Mouse (Mus musculus) intestine, embryonic 16.5 days (tissue): ENCODE data around the gene Cela3a. TPM values are rescaled to one million over a fixed set of nuclear protein-coding genes. Genes with fewer than 3 reads are reported as not detected.
A peak's percentile ranks its signal among the peaks of the same experiment; 100 is the strongest.

Source experiments
- ATAC-seq: fragments of 200-750 bp; cut with Nextera tagmentation; 2 replicates; pipeline ENCODE4 v1.8.0; 2017; ENCODE audit warnings: moderate TSS enrichment, moderate library complexity
- H3K27ac ChIP-seq: fragments of 300-500 bp; sonication (generic); 2 replicates; pipeline ENCODE4 v1.5.1; 2014; ENCODE audit warnings: mild to moderate bottlenecking, low read length
- H3K27me3 ChIP-seq: fragments of 300-500 bp; sonication (generic); replicated peaks from 2 replicates; pipeline ENCODE4 v1.6.1; 2014; ENCODE audit warnings: low read length, control low read depth, mixed read lengths; ENCODE audit not compliant: control insufficient read depth, insufficient read depth
- H3K36me3 ChIP-seq: fragments of 300-500 bp; sonication (generic); 2 replicates; pipeline ENCODE4 v1.6.1; 2014; ENCODE audit warnings: low read length, control low read depth; ENCODE audit not compliant: control insufficient read depth, insufficient read depth
- H3K4me1 ChIP-seq: fragments of 300-500 bp; sonication (generic); 2 replicates; pipeline ENCODE4 v1.6.1; 2014; ENCODE audit warnings: low read length, control low read depth, mixed read lengths; ENCODE audit not compliant: control insufficient read depth, insufficient read depth
- H3K4me2 ChIP-seq: fragments of 300-500 bp; sonication (generic); 2 replicates; pipeline ENCODE4 v1.6.1; 2014; ENCODE audit warnings: low read depth, low read length, control low read depth
- H3K4me3 ChIP-seq: fragments of 300-500 bp; sonication (generic); 2 replicates; pipeline ENCODE4 v1.5.1; 2014; ENCODE audit warnings: mild to moderate bottlenecking, low read length
- H3K9ac ChIP-seq: fragments of 300-500 bp; sonication (generic); 2 replicates; pipeline ENCODE4 v1.6.1; 2014; ENCODE audit warnings: low read depth, low read length
- H3K9me3 ChIP-seq: fragments of 300-500 bp; sonication (generic); 2 replicates; pipeline ENCODE4 v1.6.1; 2016; ENCODE audit warnings: low read length, control low read depth; ENCODE audit not compliant: control insufficient read depth
- WGBS: fragments of 180-500 bp; shearing (Covaris S2); extraction: QIAGEN DNeasy Blood & Tissue Kit; methylation state at CpG from one replicate; pipeline ENCODE4 v1.1.7; 2014; 5-methylcytosine and 5-hydroxymethylcytosine counted together
- polyA plus RNA-seq: library from polyadenylated mRNA; unstranded; fragments of >200 nt; fragmentation: Nextera tagmentation; extraction: Ambion mirVana; gene quantifications from 2 replicates; pipeline ENCODE4 v1.2.1, GENCODE M21; 2015

Gene Cela3a
- polyA plus RNA-seq, 1 experiment from 2014 or later, result 0.26 TPM

DNA sequence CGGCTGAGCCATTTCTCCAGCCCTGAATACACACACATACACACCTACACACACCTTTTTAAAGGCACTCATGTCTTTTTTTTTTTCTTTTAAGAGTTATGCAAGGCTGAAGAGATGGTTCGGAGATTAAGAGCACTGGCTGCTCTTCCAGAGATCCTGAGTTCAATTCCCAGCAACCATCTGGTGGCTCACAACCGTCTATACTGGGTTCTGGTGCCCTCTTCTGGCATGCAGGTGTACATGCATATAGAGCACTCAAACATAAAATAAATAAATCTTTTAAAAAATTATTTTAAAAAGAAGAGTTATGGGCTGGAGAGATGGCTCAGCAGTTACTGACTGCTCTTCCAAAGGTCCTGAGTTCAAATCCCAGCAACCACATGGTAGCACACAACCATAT lies 18.3 kb downstream of the Cela3a start:
- Histone ChIP-seq H3K4me1 (0 out of 2 replicates have a peak, but pooled peaks cover 5% of the 10 kb centered on the region), H3K27me3 (no peaks in the 10 kb centered on the region), H3K9ac (no peak overlapping the region), H3K27ac (no peak overlapping the region), H3K4me3 (no peak overlapping the region), H3K9me3 (no peaks in the 10 kb centered on the region), H3K36me3 (no peaks in the 10 kb centered on the region), H3K4me2 (no peak overlapping the region)
- ATAC-seq, result no peak
- 89% methylated on average over 3 of the region's 3 CpGs for WGBS

DNA sequence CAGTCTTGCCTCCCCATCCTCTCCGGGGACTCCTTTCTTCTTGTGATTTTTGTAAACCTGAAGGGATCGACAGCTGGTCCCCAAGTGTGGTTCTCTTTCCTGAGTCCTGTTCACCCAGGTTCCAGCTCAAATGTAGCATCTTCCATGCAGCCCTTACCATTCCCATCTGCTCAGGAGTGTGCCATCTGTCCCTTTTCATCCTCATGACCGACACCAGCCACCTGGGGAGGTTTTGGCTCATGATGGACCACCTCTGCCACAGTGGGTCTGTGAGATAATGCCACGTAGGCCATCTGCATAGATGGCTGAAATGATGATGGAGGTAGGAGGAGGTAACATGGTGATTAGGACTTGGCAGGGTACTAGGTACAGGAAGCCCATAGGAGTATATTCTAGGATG lies 19.4 kb downstream of the Cela3a start:
- Histone ChIP-seq H3K9me3 (no peaks in the 10 kb centered on the region), H3K9ac (no peak overlapping the region), H3K4me1 (0 out of 2 replicates have a peak, but pooled peaks cover 5% of the 10 kb centered on the region), H3K4me3 (no peak overlapping the region), H3K36me3 (no peaks in the 10 kb centered on the region), H3K27me3 (no peaks in the 10 kb centered on the region), H3K27ac (no peak overlapping the region), H3K4me2 (no peak overlapping the region)
- WGBS, result 89% methylated on average over 4 of the region's 4 CpGs
- ATAC-seq, result no peak

DNA sequence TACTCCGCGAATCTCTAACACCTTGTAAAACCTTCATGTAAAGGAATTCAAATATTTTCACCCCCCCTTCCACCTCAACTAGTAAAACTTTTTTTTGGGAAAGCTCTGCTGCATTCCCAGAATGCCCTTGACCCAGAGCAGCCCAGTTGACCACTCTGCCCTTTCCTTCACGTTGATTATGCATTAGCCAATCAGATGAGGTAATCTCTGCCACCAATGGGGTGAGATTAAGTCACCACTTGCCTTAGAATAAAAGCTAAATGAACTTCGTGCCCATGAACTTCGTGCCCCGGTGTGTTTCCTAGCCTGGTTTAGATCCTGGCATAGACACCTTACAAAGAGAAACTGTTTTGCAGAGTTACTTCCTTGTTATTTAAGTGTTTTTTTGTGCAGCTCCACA lies 20.6 kb downstream of the Cela3a start:
- 0 out of 2 replicates have a peak, but pooled peaks cover 5% of the 10 kb centered on the region for H3K4me1 ChIP-seq
- 0 out of 2 replicates have a peak, but pooled peaks have one; percentile 16 for ATAC-seq
- H3K9ac ChIP-seq, result peak overlapping the region; percentile 83
- 39% methylated on average over 6 of the region's 6 CpGs for WGBS
- H3K9me3 ChIP-seq, result no peaks in the 10 kb centered on the region
- peak overlapping the region; percentile 71 for H3K4me3 ChIP-seq
- H3K4me2 ChIP-seq, result peak overlapping the region; percentile 85
- no peaks in the 10 kb centered on the region for H3K36me3 ChIP-seq
- peak overlapping the region; percentile 98 for H3K27ac ChIP-seq
- no peaks in the 10 kb centered on the region for H3K27me3 ChIP-seq

DNA sequence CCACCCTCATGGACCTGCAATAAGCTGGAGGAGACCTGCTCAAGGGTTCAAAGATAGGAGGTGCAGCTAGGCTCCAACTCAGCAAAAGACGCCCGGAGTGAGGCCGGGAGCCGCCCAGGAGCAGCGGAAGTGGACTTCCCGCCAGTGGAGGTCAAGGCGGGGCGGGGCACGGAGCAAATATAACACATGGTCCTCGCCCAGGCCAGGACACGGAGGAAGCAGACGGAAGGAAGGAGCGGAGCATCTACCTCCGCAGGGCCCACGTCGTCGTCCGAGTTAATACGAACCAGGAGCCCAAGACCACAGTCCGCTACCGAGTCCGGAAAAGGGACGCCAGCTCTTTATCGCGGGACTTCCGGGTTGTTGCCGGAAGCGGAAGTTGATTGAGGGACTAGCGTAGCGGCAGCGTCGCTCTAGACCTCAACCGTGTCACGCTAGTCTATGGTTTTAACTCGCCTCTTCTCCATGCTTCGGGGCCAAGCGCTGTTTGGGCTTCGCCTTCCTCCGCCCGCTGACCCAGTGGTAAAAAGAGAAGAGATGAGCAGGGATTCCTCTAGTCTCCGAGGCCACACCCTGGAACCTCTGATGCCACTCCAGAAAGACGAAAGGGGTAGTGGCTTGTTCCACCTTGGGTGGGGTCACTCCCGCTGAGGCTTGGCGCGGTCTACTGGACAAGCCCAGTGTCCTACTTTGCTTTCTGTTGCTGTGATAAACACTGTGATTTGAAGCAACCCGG lies 21.4 kb downstream of the Cela3a start:
- ATAC-seq, result peak; percentile 93
- Histone ChIP-seq H3K9me3 (no peaks in the 10 kb centered on the region), H3K4me2 (peak overlapping the region; percentile 85), H3K27me3 (no peaks in the 10 kb centered on the region), H3K27ac (peak overlapping the region; percentile 98), H3K9ac (peak overlapping the region; percentile 83), H3K4me1 (0 out of 2 replicates have a peak, but pooled peaks cover 5% of the 10 kb centered on the region), H3K4me3 (peak overlapping the region; percentile 71), H3K36me3 (no peaks in the 10 kb centered on the region)
- WGBS, result under 1% methylated on average over 46 of the region's 46 CpGs

DNA sequence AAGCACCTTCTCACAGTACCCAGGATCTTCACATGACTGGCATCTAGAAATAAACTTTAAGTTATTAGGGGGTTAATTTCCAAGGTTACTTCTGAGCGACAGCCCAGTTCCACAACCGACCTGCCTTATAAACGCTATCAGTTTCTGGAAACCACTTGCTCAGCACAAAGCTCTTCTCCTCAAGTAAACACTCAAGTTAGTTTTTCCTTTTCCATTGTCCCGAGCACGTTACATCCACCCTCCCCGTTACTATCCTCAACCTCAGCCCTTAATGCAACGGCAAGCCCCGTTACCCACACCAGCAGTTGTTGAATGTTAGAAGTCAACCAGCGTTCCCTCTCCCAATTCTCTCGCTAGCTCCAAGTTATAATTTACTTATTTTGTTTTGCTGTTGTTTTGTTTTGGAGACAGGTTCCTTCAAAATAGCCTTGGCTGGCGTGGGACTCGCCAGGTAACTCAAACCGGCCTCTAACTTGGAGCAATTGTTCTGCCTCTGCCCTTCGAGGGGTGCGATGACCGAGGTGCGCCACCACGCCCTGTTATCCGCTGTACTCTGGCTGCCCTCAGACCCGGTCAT lies 22.0 kb downstream of the Cela3a start:
- 0 out of 2 replicates have a peak, but pooled peaks cover 5% of the 10 kb centered on the region for H3K4me1 ChIP-seq
- H3K27me3 ChIP-seq, result no peaks in the 10 kb centered on the region
- under 1% methylated on average over 20 of the region's 20 CpGs for WGBS
- peak overlapping the region; percentile 85 for H3K4me2 ChIP-seq
- H3K9ac ChIP-seq, result peak overlapping the region; percentile 83
- peak overlapping the region; percentile 98 for H3K27ac ChIP-seq
- H3K4me3 ChIP-seq, result peak overlapping the region; percentile 71
- no peaks in the 10 kb centered on the region for H3K9me3 ChIP-seq
- ATAC-seq, result peak; percentile 13; the same call in 1 of the 2 replicates
- H3K36me3 ChIP-seq, result no peaks in the 10 kb centered on the region

DNA sequence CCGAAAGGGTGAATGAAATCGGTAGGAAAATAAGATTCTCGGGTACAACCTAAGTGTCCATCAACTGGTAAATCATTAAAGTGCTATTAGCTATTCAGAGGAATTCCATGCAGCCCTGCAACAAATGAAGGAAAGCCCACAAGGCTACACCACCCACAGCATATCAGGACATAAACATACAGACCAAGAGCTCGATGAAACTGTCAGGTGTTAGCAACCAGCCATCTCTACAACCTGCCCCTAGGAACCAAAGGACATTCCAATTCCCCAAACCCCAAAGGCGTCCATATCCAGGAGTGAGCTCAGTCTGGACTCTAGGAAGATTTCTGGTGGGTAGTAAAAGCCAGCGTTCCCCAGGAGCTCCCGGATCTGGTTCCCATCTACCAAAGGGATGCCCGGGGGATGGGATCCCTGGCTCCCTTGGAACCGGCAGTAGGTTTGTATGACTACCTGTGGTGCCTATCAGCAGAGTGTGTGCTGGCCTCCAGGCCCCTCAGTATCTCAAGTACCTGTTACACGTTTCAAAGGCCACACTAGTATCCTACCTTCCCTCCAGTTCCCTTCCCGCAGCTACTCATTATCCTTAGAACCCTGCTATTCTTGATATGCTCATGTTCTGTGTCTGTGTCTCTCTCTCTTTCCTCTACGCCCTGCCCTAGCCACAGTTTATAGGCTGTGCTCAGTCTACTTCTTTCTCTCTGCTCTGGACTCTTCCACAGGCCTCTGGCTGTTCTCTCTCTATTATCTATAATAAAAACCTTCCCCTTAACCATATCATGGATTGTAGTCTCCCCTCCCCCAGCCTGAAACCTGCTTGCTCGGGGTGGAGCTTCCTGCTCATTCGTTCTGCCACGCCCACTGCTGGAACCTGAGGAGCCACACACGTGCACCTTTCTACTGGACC lies 28.6 kb downstream of the Cela3a start:
- H3K9me3 ChIP-seq, result no peaks in the 10 kb centered on the region

DNA sequence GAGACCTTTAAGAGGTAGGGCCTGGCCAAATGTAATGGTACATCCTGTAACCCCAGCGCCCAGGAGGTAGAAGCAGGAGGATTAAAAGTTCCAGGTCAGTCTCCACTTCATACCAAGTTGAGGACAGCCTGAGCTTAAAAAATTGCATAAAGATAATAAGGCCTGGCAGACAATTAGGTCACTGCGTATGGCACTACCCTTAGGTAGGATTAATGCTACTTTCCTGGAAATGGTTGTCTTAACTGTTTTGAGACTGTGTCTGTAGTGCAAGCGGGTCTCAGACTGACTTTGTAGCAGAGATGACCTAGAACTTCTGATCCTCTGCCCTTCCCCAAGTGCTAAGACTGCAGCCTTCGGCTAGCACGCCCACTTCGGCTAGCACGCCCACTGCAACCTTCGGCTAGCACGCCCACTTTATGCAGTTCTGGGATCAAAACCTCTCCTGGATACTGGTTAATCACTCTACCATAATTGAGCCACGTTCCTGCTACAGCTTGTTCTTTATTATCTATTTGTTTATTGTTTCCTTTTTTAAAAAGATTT lies 29.8 kb downstream of the Cela3a start:
- Histone ChIP-seq H3K9ac (no peak overlapping the region), H3K36me3 (no peaks in the 10 kb centered on the region), H3K4me2 (no peak overlapping the region), H3K4me3 (no peak overlapping the region), H3K9me3 (no peaks in the 10 kb centered on the region), H3K27ac (peak overlapping the region; percentile 34; the same call in 1 of the 2 replicates), H3K27me3 (no peaks in the 10 kb centered on the region), H3K4me1 (peaks cover 8% of the 10 kb centered on the region)
- no peak for ATAC-seq
- 85% methylated on average over 10 of the region's 10 CpGs for WGBS

More for the DNA sequence above, 28.6 kb downstream of the Cela3a start:
- peak; percentile 95 for ATAC-seq
- peak overlapping the region; percentile 85 for H3K27ac ChIP-seq
- peak overlapping the region; percentile 39 for H3K9ac ChIP-seq
- H3K27me3 ChIP-seq, result no peaks in the 10 kb centered on the region
- H3K4me1 ChIP-seq, result peaks cover 5% of the 10 kb centered on the region; the same call in 1 of the 2 replicates
- H3K4me2 ChIP-seq, result peak overlapping the region; percentile 36
- peak overlapping the region; percentile 16; the same call in 1 of the 2 replicates for H3K4me3 ChIP-seq
- WGBS, result 29% methylated on average over 13 of the region's 16 CpGs
- H3K36me3 ChIP-seq, result no peaks in the 10 kb centered on the region

DNA sequence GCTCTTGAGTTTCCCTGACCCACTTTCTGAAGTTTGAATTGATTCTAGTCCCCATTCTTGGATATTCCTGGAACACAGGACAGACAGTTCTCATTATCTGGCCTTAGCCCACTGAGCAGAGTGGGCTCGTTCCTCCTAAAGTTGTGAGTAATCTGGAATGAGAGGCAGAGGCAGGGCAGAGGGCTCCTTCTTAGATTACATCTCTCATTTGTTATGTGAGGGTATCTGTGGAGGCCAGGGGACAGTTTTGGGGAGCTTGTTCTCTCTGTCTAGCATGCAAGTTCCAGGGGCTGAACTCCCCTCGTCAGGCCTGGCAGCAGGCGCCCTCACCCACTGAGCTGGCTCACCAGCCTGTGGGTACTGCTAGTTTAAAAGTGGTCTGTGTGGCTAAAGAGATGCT lies 30.5 kb downstream of the Cela3a start:
- WGBS, result 86% methylated on average over 3 of the region's 3 CpGs
- ATAC-seq, result no peak
- no peak overlapping the region for H3K9ac ChIP-seq
- H3K27ac ChIP-seq, result no peak overlapping the region
- no peak overlapping the region for H3K4me2 ChIP-seq
- H3K27me3 ChIP-seq, result no peaks in the 10 kb centered on the region
- no peaks in the 10 kb centered on the region for H3K36me3 ChIP-seq
- H3K9me3 ChIP-seq, result no peaks in the 10 kb centered on the region
- peaks cover 8% of the 10 kb centered on the region for H3K4me1 ChIP-seq
- H3K4me3 ChIP-seq, result no peak overlapping the region
